Mouse (Mus musculus): ENCODE measurements around the gene Tex44.

DNA sequence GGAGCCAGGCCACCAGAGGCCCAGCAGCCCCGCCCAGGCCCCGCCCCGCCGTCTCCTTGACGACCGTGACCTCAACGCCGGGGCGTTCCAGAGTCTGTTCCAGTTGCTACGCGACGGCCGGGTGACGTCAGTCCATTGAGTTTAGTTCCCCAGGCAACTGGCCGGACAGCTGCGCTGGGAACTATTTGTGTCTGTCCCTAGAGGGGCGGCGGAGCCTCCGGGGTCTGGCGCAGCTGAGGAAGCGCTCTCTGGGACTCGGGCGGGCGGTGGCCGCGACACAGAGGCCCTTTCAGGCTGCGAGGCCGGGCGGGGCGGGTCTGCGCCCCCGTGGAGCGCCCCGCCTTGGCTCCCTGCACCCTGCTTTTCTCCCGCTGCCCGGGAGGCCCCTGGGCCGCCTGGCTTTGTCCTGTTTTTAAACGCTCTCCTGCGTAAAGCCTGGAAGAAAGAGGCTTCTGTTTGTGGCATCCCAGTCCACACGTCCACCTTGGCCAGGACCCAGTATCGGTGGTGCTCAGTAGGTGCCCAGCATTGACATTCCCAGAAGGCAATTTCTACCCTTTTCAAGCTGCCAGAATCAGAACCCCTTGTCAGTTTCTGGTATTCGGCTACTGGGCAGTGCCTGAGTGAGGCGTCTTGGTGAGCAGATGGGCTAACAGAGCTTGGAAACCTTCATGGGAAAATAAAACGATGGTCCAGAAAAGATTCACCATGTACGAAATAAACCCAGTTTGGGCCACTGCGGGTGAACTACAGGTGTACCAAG is 8.5 kb downstream of the Tex44 start:
- TF ChIP-seq CTCF (IDR thresholded peaks at IDR 0.05) (no peak), EP300 (IDR thresholded peaks at IDR 0.05) (0 out of 2 replicates have a peak, but pooled peaks have one; percentile 18)

Data from lung, postnatal 0 days (tissue).